Mouse (Mus musculus) MEL (cell line): ENCODE measurements around the gene Anapc11.

Experiments
- E2F4 ChIP-seq: IDR thresholded peaks from 2 replicates; pipeline ENCODE4 v1.6.1; 2011; ENCODE audit warnings: low read depth, low read length, improper control_type of control experiment, borderline replicate concordance
- EP300 ChIP-seq, 2 experiments: IDR thresholded peaks; 2 replicates each; pipeline ENCODE4 v1.6.1; 2011; ENCODE audit warnings: improper control_type of control experiment in 2 of 2, low read length in 2 of 2, low read depth in 1 of 2, mild to moderate bottlenecking in 1 of 2
- GATA1 ChIP-seq: IDR thresholded peaks from 2 replicates; pipeline ENCODE4 v1.6.1; 2011; ENCODE audit warnings: low read depth, low read length, improper control_type of control experiment
- JUND ChIP-seq: IDR thresholded peaks from 2 replicates; pipeline ENCODE4 v1.6.1; 2011; ENCODE audit warnings: low read depth, mild to moderate bottlenecking, improper control_type of control experiment, low read length
- MAFK ChIP-seq: IDR thresholded peaks from 2 replicates; pipeline ENCODE4 v1.6.1; 2011; ENCODE audit warnings: low read depth, mild to moderate bottlenecking, low read length, improper control_type of control experiment, borderline replicate concordance
- MAX ChIP-seq: IDR thresholded peaks from 2 replicates; pipeline ENCODE4 v1.6.1; 2011; ENCODE audit warnings: low read length, improper control_type of control experiment
- MYC ChIP-seq: IDR thresholded peaks from 2 replicates; pipeline ENCODE4 v1.6.1; 2011; ENCODE audit warnings: low read depth, mild to moderate bottlenecking, low read length, improper control_type of control experiment, moderate library complexity
- UBTF ChIP-seq: IDR thresholded peaks from 2 replicates; pipeline ENCODE4 v1.6.1; 2012; ENCODE audit warnings: low read depth, mild to moderate bottlenecking, inconsistent platforms, low read length, improper control_type of control experiment, moderate library complexity, borderline replicate concordance; ENCODE audit not compliant: insufficient read depth
- ZKSCAN1 ChIP-seq: IDR thresholded peaks from 2 replicates; pipeline ENCODE4 v1.6.1; 2012; ENCODE audit warnings: low read depth, mild to moderate bottlenecking, inconsistent platforms, low read length, improper control_type of control experiment, moderate library complexity
- ZNF384 ChIP-seq: IDR thresholded peaks from 2 replicates; pipeline ENCODE4 v1.6.1; 2012; ENCODE audit warnings: low read depth, mild to moderate bottlenecking, inconsistent platforms, low read length, improper control_type of control experiment

DNA sequence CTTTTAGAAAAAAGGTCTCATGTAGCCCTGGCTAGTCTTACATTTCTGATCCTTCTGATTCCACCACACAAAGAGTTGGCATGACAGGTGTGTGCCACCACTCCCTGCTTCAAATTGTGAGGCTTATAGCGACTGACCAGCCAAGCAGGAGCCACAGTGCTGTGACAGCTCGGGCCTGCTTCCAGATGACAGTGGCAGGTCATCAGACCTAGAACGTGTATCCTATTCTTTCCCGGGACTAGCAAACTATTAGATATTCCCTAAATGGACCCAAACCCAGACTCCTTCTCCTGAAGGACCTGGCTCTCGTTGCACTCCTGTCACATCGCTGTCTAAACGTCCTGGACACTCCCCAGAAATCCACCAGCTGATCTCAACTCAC, 49.4 kb upstream of the Anapc11 start:
- 0 out of 2 replicates have a peak, but pooled peaks have one; percentile 35 for TF ChIP-seq E2F4
- no peak for TF ChIP-seq ZKSCAN1
- TF ChIP-seq UBTF: no peak
- no peak for TF ChIP-seq GATA1
- no peak for TF ChIP-seq MAX
- TF ChIP-seq ZNF384: no peak
- TF ChIP-seq MAFK: no peak
- TF ChIP-seq EP300 (IDR thresholded peaks at IDR 0.05; ENCODE audit: low read depth in 1 of 2, low read length in 2 of 2): no peak
- TF ChIP-seq JUND: no peak
- TF ChIP-seq MYC: no peak
